In genomic region chr5:96712799-96713198, GRCm38 (mm10) we compare ENCODE assay signal across 13 mouse cellular contexts.
"Had no signal": no experiment of that assay in that cellular context is flagged by ENCODE, and none has a peak within 500 bp of the region (broad histone marks: within the 10 kb centered on the region; RNA-seq: fewer than 3 reads in every experiment).

No protein-coding gene starts in this region.

- H3K36me3 ChIP-seq: intestine, embryonic 15.5 days; limb, embryonic 10.5 days; liver, embryonic 13.5 days; lung, embryonic 15.5 days; midbrain, embryonic 12.5 days had no signal

- H3K4me3 ChIP-seq: intestine, embryonic 15.5 days; left cerebral cortex, adult 2 months; limb, embryonic 10.5 days; liver, embryonic 13.5 days; lung, embryonic 15.5 days; megakaryocyte, embryonic 14.5 days; midbrain, embryonic 12.5 days had no signal

- H3K27me3 ChIP-seq: intestine, embryonic 15.5 days; liver, embryonic 13.5 days; lung, embryonic 15.5 days; midbrain, embryonic 12.5 days had no signal

- H3K4me2 ChIP-seq: intestine, embryonic 15.5 days; liver, embryonic 13.5 days; lung, embryonic 15.5 days; midbrain, embryonic 12.5 days had no signal

- ATAC-seq: intestine, embryonic 15.5 days; liver, postnatal 0 days had no signal

- DNase-seq: liver, embryonic 13.5 days; liver, postnatal 0 days; lung, postnatal 14 days; right cerebral cortex, adult 18-20 months; right cerebral cortex, postnatal 25 days; thymus, postnatal 4 days had no signal

- H3K9ac ChIP-seq: intestine, embryonic 15.5 days; liver, embryonic 13.5 days; liver, postnatal 0 days; lung, embryonic 15.5 days; midbrain, embryonic 12.5 days had no signal

- H3K27ac ChIP-seq: intestine, embryonic 15.5 days; left cerebral cortex, adult 2 months; limb, embryonic 10.5 days; liver, embryonic 13.5 days; lung, embryonic 15.5 days; macrophage; midbrain, embryonic 12.5 days had no signal

- H3K9me3 ChIP-seq: intestine, embryonic 15.5 days; limb, embryonic 10.5 days; liver, embryonic 13.5 days; lung, embryonic 15.5 days; megakaryocyte, embryonic 14.5 days; midbrain, embryonic 12.5 days had no signal

- H3K4me1 ChIP-seq: intestine, embryonic 15.5 days; limb, embryonic 10.5 days; liver, embryonic 13.5 days had no signal
